Mouse (Mus musculus): ENCODE measurements around the gene Prrt4.

DNA sequence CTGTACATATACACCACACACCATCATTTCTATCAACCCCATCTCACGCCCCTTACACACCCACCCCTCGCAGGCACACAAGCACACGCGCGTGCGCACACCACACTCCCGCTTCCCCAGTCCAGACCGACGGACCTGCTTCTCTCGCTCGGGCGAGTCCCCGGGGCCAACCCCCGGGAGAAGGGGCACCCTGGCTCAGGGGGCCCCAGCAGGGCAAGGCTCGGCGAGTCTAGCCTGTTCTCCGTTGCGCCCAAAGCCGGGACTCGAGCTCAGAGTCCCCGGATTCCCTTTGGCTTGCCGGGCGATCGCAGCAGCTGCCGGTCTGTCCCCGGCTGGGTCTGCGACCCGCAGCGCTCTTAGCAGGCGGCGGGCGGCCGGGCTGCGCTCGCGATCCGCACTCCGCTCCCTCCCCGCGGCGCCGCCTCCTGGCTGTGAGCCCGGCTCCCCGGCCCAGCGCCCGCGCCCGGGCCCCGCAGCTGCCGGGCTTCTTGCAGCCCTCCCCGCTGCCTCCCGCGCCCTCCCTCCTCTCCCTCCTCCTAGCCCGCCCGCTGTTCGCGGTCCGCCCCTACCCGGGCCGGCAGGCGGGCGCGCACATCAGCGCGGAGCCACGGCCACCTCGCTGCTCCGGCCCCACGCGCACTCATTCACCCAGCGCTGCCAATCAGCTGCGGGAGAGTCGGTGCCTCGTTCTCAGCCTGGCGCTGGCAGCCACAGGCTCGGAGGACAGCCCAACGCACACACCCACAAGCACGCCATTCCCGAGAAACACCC is at the start of gene Prrt4:
- TF ChIP-seq CTCF (conservative IDR thresholded peaks at IDR 0.05; ENCODE audit: insufficient read depth, insufficient read length, low read depth, low read length): no peak
- no peak for TF ChIP-seq POLR2A (IDR thresholded peaks at IDR 0.05; ENCODE audit: low read depth, low read length)
